Mouse (Mus musculus) Patski (cell line): ENCODE measurements around the gene Crk. TPM values are rescaled to one million over a fixed set of nuclear protein-coding genes. Genes with fewer than 3 reads are reported as not detected.
A peak's percentile ranks its signal among the peaks of the same experiment; 100 is the strongest.
"Not testable (repeated sequence)": the region's sequence is repeated elsewhere in the genome, so short reads cannot be mapped to it uniquely, and the experiment has no call there.

Experiments
- ATAC-seq: fragments of 100-300 bp; one replicate; pipeline ENCODE4 v1.8.0; 2021
- CTCF ChIA-PET: fragments of 350-600 bp; sonication (Branson Sonifier 250); formaldehyde crosslinking; loops from one replicate; lab custom pipeline; 2022; ENCODE audit warnings: inconsistent platforms; lab: Charles Lee
- POLR2A ChIA-PET: fragments of 350-600 bp; sonication (Branson Sonifier 250); formaldehyde crosslinking; loops from one replicate; lab custom pipeline; 2022; ENCODE audit warnings: antibody characterized with exemption, inconsistent platforms; lab: Charles Lee
- DNase-seq: peaks from one replicate; pipeline ENCODE4 v3.0.0-alpha.2; 2011; ENCODE audit warnings: low read depth, low spot score
- H3K27me3 ChIP-seq: fragments of 371-371 bp; one replicate; pipeline ENCODE4 v1.5.1; 2021
- CTCF ChIP-seq: fragments of 100-300 bp; IDR thresholded peaks from one replicate; pipeline ENCODE4 v1.5.1; 2021
- in situ Hi-C: fragments of 300-500 bp; cut with MboI; formaldehyde crosslinking; loops from 3 replicates; pipeline ENCODE4 v1.11.1; 2018; ENCODE audit warnings: low pct_unique_long_range_greater_than_20kb, mixed read lengths
- polyA plus RNA-seq: library from polyadenylated mRNA; unstranded; gene quantifications from one replicate; pipeline ENCODE4 v1.2.3, GENCODE M21; 2021

Gene Crk
- polyA plus RNA-seq, 1 experiment from 2014 or later: 116 TPM

DNA sequence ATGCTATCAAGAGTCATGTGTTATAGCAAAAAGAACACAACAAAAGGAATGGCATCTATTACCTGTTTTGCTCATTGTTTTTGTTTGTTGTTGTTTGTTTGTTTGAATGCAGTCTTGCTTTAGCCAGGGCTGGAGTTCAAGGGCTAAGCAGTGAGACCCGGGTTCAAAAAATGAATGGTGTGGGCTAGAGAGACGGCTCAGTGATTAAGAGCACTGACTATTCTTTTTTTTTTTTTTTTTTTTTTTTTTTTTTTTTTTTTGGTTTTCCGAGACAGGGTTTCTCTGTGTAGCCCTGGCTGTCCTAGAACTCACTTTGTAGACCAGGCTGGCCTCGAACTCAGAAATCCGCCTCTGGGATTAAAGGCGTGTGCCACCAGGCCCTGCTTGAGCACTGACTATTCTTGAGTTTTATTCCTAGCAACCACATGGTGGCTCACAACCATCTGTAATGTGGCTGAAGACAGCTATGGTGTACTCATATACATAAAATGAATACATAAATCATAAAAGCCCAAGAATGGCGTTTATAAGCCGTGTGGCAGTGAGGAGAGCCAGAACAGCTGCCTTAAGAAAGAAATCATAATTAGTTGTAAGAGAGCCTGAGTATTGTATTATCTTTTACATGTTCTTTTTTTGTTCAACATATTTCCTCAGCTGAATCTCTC, 37.7 kb downstream of the Crk start:
- no peak for TF ChIP-seq CTCF
- ChIA-PET CTCF (interaction anchor here (0.9 kb wide), 1 partner anchor 20 kb away, joined by 3 read pairs; no protein-coding TSS in a partner anchor), POLR2A (no interaction called here)
- DNase-seq: no peak
- H3K27me3 ChIP-seq: no peaks in the 10 kb centered on the region
- ATAC-seq: no peak
- in situ Hi-C loops: no loop called here

DNA sequence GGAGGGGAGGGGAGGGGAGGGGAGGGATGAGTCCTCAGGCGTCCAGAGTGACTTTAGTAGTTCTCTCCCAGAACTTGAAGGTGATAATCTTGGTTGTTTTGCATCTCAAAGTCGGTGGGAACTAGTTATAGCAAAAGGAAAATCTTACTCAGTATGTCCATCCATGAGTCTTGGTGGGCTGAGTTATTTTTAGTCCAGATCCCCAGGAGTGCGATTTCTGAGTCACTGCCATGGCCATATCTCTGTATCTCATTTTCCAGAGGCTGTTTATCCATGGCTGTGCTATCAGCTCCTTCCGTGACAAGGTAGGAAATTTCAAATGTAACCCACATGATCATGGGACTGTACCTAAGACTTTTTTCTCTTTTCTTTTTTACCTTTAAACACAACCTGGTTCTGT, 43.3 kb downstream of the Crk start:
- POLR2A ChIA-PET: no interaction called here
- in situ Hi-C loops: no loop called here
- ATAC-seq (no peak), DNase-seq (no peak)
- CTCF ChIA-PET: interaction anchor here (1.2 to 1.3 kb wide), 2 partner anchors 13 to 90 kb away, joined by 3 to 4 read pairs; no protein-coding TSS in a partner anchor
- no peaks in the 10 kb centered on the region for H3K27me3 ChIP-seq
- TF ChIP-seq CTCF: no peak

GRCm38 (mm10) chr11:75727168-75727567, 48.1 kb downstream of the Crk start:
- DNase-seq: no peak
- ChIA-PET POLR2A (no interaction called here), CTCF (no interaction called here)
- H3K27me3 ChIP-seq: no peaks in the 10 kb centered on the region
- in situ Hi-C loops: no loop called here
- ATAC-seq: no peak
- TF ChIP-seq CTCF: no peak

GRCm38 (mm10) chr11:75727659-75728058, 48.6 kb downstream of the Crk start:
- DNase-seq, in situ Hi-C loops, H3K27me3 ChIP-seq, ATAC-seq, POLR2A ChIA-PET: not testable (repeated sequence)
- CTCF ChIA-PET: interaction anchor here (0.7 kb wide), 1 partner anchor 14 kb away, joined by 3 read pairs; no protein-coding TSS in a partner anchor

GRCm38 (mm10) chr11:75732434-75733226, 53.6 kb downstream of the Crk start, which contains the start of gene Ywhae:
Gene Ywhae (plus strand): TSS chr11:75732869.
- ATAC-seq (peak; percentile 57), DNase-seq (peak; percentile 71)
- in situ Hi-C loops: no loop called here
- no peaks in the 10 kb centered on the region for H3K27me3 ChIP-seq
- no peak for TF ChIP-seq CTCF
- POLR2A ChIA-PET: interaction anchor here (0.6 to 1.2 kb wide), 5 partner anchors 19 to 1756 kb away, joined by 3 to 6 read pairs (median 4); no protein-coding TSS in a partner anchor
- CTCF ChIA-PET: no interaction called here

DNA sequence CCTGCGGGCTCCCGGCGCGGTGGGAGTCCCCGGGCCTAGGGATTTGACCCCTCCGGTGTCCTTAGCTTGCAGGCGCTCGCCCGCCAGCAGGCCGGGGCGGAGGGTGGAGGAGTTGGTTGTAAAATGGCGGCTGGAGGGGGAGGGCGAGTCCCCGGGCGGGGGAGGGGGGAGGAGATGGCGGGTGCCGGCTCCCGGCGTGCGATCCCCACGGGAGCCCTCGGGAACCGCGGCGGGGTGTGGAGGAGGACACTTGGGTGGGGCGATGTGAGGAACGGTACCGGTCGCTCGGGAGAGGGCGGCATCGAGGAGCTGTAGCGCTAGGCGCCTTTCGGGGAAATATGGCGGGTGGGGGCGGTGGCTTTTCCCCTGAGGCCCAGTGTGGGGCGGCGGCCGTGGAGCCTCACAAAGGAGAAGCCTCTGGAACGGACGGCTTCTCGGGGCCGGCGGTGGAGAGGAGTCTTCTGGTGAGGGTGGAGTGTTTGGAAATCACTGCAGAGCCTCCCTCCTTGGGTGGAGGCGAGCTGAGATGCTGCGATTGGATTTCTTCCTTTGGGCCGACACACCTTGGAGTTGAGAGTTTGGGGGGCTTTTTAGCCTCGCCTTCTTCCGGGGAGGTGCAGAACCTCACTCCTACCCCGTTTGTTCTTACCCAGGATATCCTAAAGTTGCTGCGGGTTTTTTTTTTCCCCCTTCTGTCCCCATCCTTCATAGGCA, 54.3 kb downstream of the Crk start:
- H3K27me3 ChIP-seq: no peaks in the 10 kb centered on the region
- ChIA-PET CTCF (interaction anchor here (0.9 kb wide), 1 partner anchor 27 kb away, joined by 3 read pairs; no protein-coding TSS in a partner anchor), POLR2A (interaction anchor here (0.5 to 1.8 kb wide), 5 partner anchors 19 to 1755 kb away, joined by 3 to 5 read pairs (median 4); no protein-coding TSS in a partner anchor)
- ATAC-seq: peak; percentile 29
- DNase-seq: no peak
- in situ Hi-C loops: no loop called here
- TF ChIP-seq CTCF: no peak

DNA sequence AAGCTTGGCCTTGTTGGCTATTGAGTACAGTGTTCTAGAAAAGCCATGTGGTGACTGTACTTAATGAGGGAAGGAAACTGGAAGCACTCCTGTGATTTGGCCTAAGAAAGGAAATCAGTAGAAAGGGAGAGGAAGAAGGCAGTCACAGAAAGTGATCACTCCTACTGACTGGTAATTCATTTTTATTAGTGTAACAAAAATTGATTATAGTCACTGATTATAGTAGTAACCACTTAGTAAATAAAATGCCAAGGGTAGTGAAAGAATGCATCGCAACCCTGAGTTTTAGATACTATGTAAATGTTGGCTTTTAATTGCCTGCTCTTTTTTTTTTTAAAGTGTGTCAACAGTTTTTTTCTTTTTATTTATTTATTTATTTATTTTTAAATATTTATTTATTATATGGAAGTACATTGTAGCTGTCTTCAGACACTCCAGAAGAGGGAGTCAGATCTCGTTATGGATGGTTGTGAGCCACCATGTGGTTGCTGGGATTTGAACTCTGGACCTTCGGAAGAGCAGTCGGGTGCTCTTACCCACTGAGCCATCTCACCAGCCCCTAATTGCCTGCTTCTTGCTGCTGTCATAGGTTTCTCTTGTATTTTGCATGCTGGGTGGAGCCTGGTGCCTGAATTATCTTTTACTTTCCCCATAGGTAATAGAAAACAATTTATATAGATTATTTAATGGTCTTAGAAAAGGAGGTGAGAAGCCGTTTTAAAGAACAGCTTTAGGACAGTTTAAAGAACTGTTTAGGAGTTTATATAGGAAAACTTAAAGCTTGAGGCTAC, 56.6 kb downstream of the Crk start:
- ATAC-seq (no peak), DNase-seq (no peak)
- in situ Hi-C loops: no loop called here
- ChIA-PET POLR2A (interaction anchor here (1.8 kb wide), 1 partner anchor 16 kb away, joined by 4 read pairs; no protein-coding TSS in a partner anchor), CTCF (interaction anchor here (1.2 kb wide), 1 partner anchor 12 kb away, joined by 6 read pairs; no protein-coding TSS in a partner anchor)
- TF ChIP-seq CTCF: no peak
- no peaks in the 10 kb centered on the region for H3K27me3 ChIP-seq

DNA sequence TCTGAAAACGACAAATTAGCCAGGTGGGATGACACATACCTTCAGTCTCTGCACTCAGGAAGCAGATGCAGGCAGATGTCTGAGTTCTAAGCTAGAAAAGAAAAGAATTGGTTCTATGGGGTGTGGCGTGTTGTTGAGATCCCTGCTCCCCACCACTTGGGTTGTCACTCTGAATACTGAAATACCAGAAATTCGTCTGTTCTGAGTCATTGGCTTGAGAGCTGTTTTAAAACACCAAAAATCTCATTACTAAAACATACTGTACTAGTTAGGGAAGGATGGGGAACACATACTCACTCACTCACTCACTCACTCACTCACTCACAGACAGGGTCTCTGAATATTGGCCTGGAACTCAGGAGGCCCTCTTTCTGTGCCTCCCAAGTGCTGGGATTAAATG, 57.9 kb downstream of the Crk start:
- TF ChIP-seq CTCF: no peak
- in situ Hi-C loops: no loop called here
- no peak for ATAC-seq
- ChIA-PET POLR2A (no interaction called here), CTCF (interaction anchor here (1.2 to 1.3 kb wide), 2 partner anchors 17 to 19 kb away, joined by 3 read pairs; no protein-coding TSS in a partner anchor)
- peak; percentile 28 for DNase-seq
- H3K27me3 ChIP-seq: no peaks in the 10 kb centered on the region

DNA sequence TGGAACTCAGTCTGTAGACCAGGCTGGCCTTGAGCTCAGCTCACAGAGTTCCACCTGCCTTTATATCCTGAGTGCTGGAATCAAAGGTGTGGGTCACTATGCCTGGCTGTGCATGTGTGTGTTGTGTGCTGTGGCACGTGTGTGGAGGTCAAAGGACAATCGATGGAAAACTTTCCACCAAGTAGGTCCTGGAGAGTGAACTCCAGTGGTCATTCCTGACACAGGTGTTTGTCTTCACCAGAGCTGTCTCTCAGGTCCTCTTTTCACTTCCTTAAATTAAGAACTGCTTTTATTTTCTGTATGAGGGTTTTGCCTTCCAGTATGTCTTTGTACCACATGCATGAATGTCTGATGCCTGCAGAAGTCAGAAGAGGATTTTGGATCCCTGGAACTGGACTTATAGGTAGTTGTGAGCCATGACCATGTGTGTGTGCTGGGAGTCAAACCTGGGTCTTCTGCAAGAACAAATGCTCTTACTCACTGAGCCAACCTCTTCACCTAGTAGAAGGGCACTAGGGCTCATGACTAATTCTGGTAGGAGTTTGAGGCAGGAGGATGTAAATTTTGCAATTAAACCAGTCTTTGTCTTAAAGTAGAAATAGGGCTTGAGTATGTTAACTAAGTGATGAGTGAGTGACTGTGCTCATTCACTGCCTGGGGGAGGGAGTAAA, 58.9 kb downstream of the Crk start:
- DNase-seq (no peak), ATAC-seq (no peak)
- in situ Hi-C loops: no loop called here
- ChIA-PET CTCF (interaction anchor here (1.2 kb wide), 1 partner anchor 16 kb away, joined by 3 read pairs; no protein-coding TSS in a partner anchor), POLR2A (interaction anchor here (0.6 kb wide), 1 partner anchor 393 kb away, joined by 3 read pairs; no protein-coding TSS in a partner anchor)
- no peak for TF ChIP-seq CTCF
- no peaks in the 10 kb centered on the region for H3K27me3 ChIP-seq
